Mouse (Mus musculus): ENCODE data around the gene Tek. TPM values are rescaled to one million over a fixed set of nuclear protein-coding genes. Genes with fewer than 3 reads are reported as not detected.
"Not testable (repeated sequence)": the region's sequence is repeated elsewhere in the genome, so short reads cannot be mapped to it uniquely, and the experiment has no call there.

Tek gene
- 8.0 and 9.7 TPM in 2 replicates for polyA plus RNA-seq (2015; fragmentation: Nextera tagmentation; extraction: Ambion mirVana)

GRCm38 (mm10) chr4:94738838-94739731 lies at the start of gene Tek:
Gene Tek, plus strand, starts transcription at chr4:94739289.
- Histone ChIP-seq H3K27me3 (no peaks in the 10 kb centered on the region), H3K4me3 (no peak within 1 kb of the TSS), H3K27ac (no peak within 1 kb of the TSS), H3K36me3 (no peaks in the 10 kb centered on the region), H3K4me2 (0 out of 2 replicates have a peak within 1 kb of the TSS, but pooled peaks have one; percentile 11), H3K4me1 (peaks cover 13% of the 10 kb centered on the region), H3K9me3 (no peaks in the 10 kb centered on the region), H3K9ac (no peak within 1 kb of the TSS)
- WGBS, result 59% methylated on average over 16 of the region's 16 CpGs
- no peak for ATAC-seq (ENCODE audit: insufficient number of reproducible peaks, insufficient read depth, low FRiP score, low TSS enrichment, low read depth)

DNA sequence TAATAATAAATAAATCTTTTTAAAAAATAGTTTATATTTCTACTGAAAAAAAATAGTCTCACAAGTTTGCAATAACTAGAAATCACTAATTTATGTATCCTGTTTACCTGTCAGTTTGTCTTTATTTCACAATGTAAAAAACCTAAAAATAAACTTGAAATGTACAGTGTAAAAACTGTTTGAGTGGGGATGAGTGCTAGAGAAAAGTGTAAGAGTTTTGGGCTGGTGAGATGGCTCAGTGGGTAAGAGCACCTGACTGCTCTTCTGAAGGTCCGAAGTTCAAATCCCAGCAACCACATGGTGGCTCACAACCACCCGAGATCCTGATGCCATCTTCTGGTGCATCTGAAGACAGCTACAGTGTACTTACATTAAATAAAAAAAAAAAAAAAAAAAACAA lies 49.3 kb upstream of the Tek start:
- not testable (repeated sequence) for H3K27me3 ChIP-seq
- H3K36me3 ChIP-seq, result peaks cover 29% of the 10 kb centered on the region

DNA sequence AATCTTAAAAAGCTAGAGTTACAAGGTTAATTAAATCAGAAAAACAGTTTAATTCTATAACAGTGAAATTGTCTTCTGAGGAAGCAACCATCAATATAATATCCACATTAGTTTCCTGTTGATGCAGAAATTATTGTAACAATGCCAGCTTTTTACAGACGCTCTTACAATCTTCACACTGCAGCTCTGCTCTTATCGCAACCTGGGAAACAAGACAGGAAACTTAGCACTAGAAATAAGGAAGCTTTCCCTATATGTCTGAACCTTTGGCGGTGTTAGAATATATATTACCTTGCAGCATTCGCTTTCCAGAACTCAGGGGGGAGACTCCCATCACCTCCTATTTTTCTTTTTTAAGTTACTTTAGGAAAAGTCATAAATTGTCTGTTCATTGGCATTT lies 48.0 kb upstream of the Tek start:
- peaks cover 29% of the 10 kb centered on the region for H3K36me3 ChIP-seq
- no peak overlapping the region for H3K9ac ChIP-seq
- no peaks in the 10 kb centered on the region for H3K9me3 ChIP-seq
- WGBS, result 88% methylated on average over 4 of the region's 4 CpGs
- H3K4me3 ChIP-seq, result no peak overlapping the region
- no peaks in the 10 kb centered on the region for H3K4me1 ChIP-seq
- no peaks in the 10 kb centered on the region for H3K27me3 ChIP-seq
- H3K4me2 ChIP-seq, result no peak overlapping the region
- ATAC-seq (ENCODE audit: insufficient number of reproducible peaks, insufficient read depth, low FRiP score, low TSS enrichment, low read depth), result no peak
- H3K27ac ChIP-seq, result no peak overlapping the region

More for the DNA sequence above, 49.3 kb upstream of the Tek start:
- H3K4me2 ChIP-seq; H3K9me3 ChIP-seq; H3K4me1 ChIP-seq; H3K27ac ChIP-seq; ATAC-seq (ENCODE audit: insufficient number of reproducible peaks, insufficient read depth, low FRiP score, low TSS enrichment, low read depth); H3K9ac ChIP-seq; H3K4me3 ChIP-seq: not testable (repeated sequence)
- 81% methylated on average over 2 of the region's 2 CpGs for WGBS

DNA sequence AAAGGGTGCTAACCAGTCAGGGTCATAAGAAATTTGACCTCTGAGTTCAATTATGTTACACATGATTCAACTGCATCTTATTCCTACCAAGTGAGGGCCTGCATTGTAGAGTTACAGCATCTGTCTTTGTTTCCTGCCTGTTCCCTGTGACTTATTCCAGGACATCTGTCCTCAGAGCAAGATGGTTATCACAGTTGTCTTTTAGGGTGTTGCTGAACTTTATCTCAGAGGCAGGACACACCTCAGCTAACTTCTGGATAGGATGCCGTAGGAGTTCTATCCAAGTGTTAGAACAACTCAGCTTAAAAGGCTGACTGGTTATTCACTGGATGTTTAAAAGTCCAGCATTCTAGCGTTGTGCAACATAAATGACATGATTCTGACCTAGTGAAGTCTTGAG lies 46.9 kb upstream of the Tek start:
- H3K4me2 ChIP-seq, result no peak overlapping the region
- ATAC-seq (ENCODE audit: insufficient number of reproducible peaks, insufficient read depth, low FRiP score, low TSS enrichment, low read depth), result no peak
- no peaks in the 10 kb centered on the region for H3K9me3 ChIP-seq
- WGBS, result 89% methylated on average over 2 of the region's 2 CpGs
- H3K27ac ChIP-seq, result no peak overlapping the region
- H3K4me1 ChIP-seq, result no peaks in the 10 kb centered on the region
- no peak overlapping the region for H3K4me3 ChIP-seq
- H3K27me3 ChIP-seq, result no peaks in the 10 kb centered on the region
- no peak overlapping the region for H3K9ac ChIP-seq
- H3K36me3 ChIP-seq, result peaks cover 23% of the 10 kb centered on the region

- no peaks in the 10 kb centered on the region for H3K27me3 ChIP-seq
- no peaks in the 10 kb centered on the region for H3K4me1 ChIP-seq
- ATAC-seq (ENCODE audit: insufficient number of reproducible peaks, insufficient read depth, low FRiP score, low TSS enrichment, low read depth), result no peak
- H3K36me3 ChIP-seq, result peaks cover 6% of the 10 kb centered on the region
- H3K27ac ChIP-seq, result no peak overlapping the region
- H3K4me3 ChIP-seq, result no peak overlapping the region
- 86% methylated on average over 3 of the region's 3 CpGs for WGBS
- H3K9ac ChIP-seq, result no peak overlapping the region
- no peaks in the 10 kb centered on the region for H3K9me3 ChIP-seq
- no peak overlapping the region for H3K4me2 ChIP-seq
Measured at GRCm38 (mm10) chr4:94696368-94696767, 42.7 kb upstream of the Tek start.

DNA sequence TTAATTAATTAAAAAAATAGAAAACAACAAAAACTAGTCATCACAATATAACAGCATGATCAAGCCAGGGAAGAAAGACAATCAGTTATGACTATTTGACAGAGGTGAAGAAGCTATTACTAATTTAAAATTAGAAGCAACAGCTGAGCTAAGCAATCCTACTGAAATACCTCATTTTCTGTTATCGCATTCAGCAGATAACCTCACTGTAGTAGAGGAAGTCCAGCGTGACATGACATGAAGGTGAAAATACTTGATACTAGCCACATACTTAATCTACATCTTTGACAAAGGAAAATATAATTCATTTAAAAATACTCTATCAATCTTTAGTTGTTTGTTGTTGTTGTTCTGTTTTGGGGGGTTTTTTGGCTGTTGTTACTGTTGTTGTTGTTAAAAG lies 28.1 kb upstream of the Tek start:
- H3K4me2 ChIP-seq, result no peak overlapping the region
- no peaks in the 10 kb centered on the region for H3K9me3 ChIP-seq
- no peaks in the 10 kb centered on the region for H3K36me3 ChIP-seq
- no peak for ATAC-seq (ENCODE audit: insufficient number of reproducible peaks, insufficient read depth, low FRiP score, low TSS enrichment, low read depth)
- peaks cover 2% of the 10 kb centered on the region; the same call in 1 of the 2 replicates for H3K4me1 ChIP-seq
- H3K9ac ChIP-seq, result no peak overlapping the region
- H3K4me3 ChIP-seq, result no peak overlapping the region
- WGBS, result 88% methylated on average over 2 of the region's 2 CpGs
- H3K27ac ChIP-seq, result no peak overlapping the region
- H3K27me3 ChIP-seq, result no peaks in the 10 kb centered on the region

GRCm38 (mm10) chr4:94711426-94711825 lies 27.7 kb upstream of the Tek start:
- H3K27ac ChIP-seq, result no peak overlapping the region
- H3K4me1 ChIP-seq, result peaks cover 2% of the 10 kb centered on the region; the same call in 1 of the 2 replicates
- no peak overlapping the region for H3K4me3 ChIP-seq
- no peaks in the 10 kb centered on the region for H3K27me3 ChIP-seq
- H3K36me3 ChIP-seq, result no peaks in the 10 kb centered on the region
- H3K4me2 ChIP-seq, result no peak overlapping the region
- H3K9me3 ChIP-seq, result no peaks in the 10 kb centered on the region
- no peak for ATAC-seq (ENCODE audit: insufficient number of reproducible peaks, insufficient read depth, low FRiP score, low TSS enrichment, low read depth)
- no peak overlapping the region for H3K9ac ChIP-seq
- 60% methylated on average over 4 of the region's 4 CpGs for WGBS

DNA sequence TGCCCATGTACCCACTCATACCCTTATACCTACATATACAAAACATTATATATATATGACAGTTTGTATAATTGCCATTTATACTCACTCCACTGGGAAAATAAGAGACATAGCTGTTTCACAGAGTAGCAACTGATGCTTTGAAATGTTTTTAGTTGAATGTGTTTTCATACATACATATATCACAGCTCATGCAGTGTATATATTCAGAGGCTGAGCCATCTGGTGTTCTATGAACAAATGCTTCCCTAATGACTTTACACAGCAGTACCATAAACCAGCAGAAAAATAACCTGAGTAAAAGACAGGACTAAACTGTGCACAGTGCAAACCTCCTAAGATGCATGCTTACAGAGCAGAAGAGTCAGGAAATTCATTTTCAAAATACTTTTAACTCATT lies 25.3 kb upstream of the Tek start:
- Histone ChIP-seq H3K4me1 (peaks cover 2% of the 10 kb centered on the region; the same call in 1 of the 2 replicates), H3K4me3 (no peak overlapping the region)
- no peak for ATAC-seq (ENCODE audit: insufficient number of reproducible peaks, insufficient read depth, low FRiP score, low TSS enrichment, low read depth)

GRCm38 (mm10) chr4:94715166-94715565 lies 23.9 kb upstream of the Tek start:
- H3K9ac ChIP-seq, result no peak overlapping the region
- peak; percentile 69; the same call in 1 of the 2 replicates for ATAC-seq (ENCODE audit: insufficient number of reproducible peaks, insufficient read depth, low FRiP score, low TSS enrichment, low read depth)

More for the DNA sequence above, 25.3 kb upstream of the Tek start:
- Histone ChIP-seq H3K4me2 (no peak overlapping the region), H3K36me3 (no peaks in the 10 kb centered on the region), H3K9me3 (no peaks in the 10 kb centered on the region), H3K27ac (no peak overlapping the region), H3K9ac (no peak overlapping the region), H3K27me3 (no peaks in the 10 kb centered on the region)

GRCm38 (mm10) chr4:94725799-94726198 lies 13.3 kb upstream of the Tek start:
- Histone ChIP-seq H3K4me3 (no peak overlapping the region), H3K4me1 (no peaks in the 10 kb centered on the region), H3K27me3 (no peaks in the 10 kb centered on the region), H3K9ac (no peak overlapping the region), H3K27ac (no peak overlapping the region), H3K36me3 (no peaks in the 10 kb centered on the region), H3K4me2 (no peak overlapping the region), H3K9me3 (no peaks in the 10 kb centered on the region)
- 63% methylated on average over 4 of the region's 4 CpGs for WGBS
- no peak for ATAC-seq (ENCODE audit: insufficient number of reproducible peaks, insufficient read depth, low FRiP score, low TSS enrichment, low read depth)

More at GRCm38 (mm10) chr4:94715166-94715565, 23.9 kb upstream of the Tek start:
- H3K4me3 ChIP-seq, result no peak overlapping the region
- H3K27me3 ChIP-seq, result no peaks in the 10 kb centered on the region
- 59% methylated on average over 6 of the region's 6 CpGs for WGBS
- no peaks in the 10 kb centered on the region for H3K36me3 ChIP-seq
- no peak overlapping the region for H3K4me2 ChIP-seq
- H3K27ac ChIP-seq, result no peak overlapping the region
- H3K4me1 ChIP-seq, result peaks cover 2% of the 10 kb centered on the region; the same call in 1 of the 2 replicates
- H3K9me3 ChIP-seq, result no peaks in the 10 kb centered on the region

DNA sequence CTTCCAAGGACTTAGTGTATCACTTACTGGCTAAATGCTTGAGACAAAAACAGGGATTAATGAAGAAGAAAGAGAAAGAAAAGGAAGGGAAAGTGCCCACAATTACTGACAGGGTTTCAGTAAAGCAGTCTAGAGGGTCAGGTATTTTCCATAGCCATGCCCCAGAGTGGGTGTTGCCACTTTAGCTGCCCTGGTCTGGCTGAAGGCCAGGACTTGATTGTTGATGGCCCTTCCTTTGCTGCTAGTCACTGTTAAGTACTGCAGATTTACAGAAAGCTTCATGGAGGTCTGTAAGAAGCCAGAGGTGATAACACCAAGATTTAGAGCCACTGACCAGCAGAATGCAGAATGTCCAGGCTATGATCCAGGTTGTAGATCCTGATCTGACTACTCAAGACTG lies 6.4 kb upstream of the Tek start:
- H3K27me3 ChIP-seq, result no peaks in the 10 kb centered on the region
- no peak overlapping the region for H3K27ac ChIP-seq
- no peak for ATAC-seq (ENCODE audit: insufficient number of reproducible peaks, insufficient read depth, low FRiP score, low TSS enrichment, low read depth)

More for the DNA sequence above, 6.4 kb upstream of the Tek start:
- no peaks in the 10 kb centered on the region for H3K9me3 ChIP-seq
- no peak overlapping the region for H3K9ac ChIP-seq
- no peak overlapping the region for H3K4me2 ChIP-seq
- H3K4me3 ChIP-seq, result no peak overlapping the region
- H3K36me3 ChIP-seq, result no peaks in the 10 kb centered on the region
- H3K4me1 ChIP-seq, result no peaks in the 10 kb centered on the region
